In genomic region chr17:87439441-87439840, GRCm38 (mm10) we compare ENCODE assay signal across 15 mouse cellular contexts. TPM values are rescaled to one million over a fixed set of nuclear protein-coding genes. Genes with fewer than 3 reads are reported as not detected.
"Had no signal": no experiment of that assay in that cellular context is flagged by ENCODE, and none has a peak within 500 bp of the region (broad histone marks: within the 10 kb centered on the region; RNA-seq: fewer than 3 reads in every experiment).

No protein-coding gene starts in this region.

- DNase-seq: kidney, adult 8-10 months; kidney, postnatal 36 days; right cerebral cortex, postnatal 25 days; thymus, postnatal 36 days had no signal

- H3K27ac ChIP-seq: limb, embryonic 15.5 days; liver, embryonic 14.5 days; midbrain, embryonic 13.5 days had no signal

- H3K4me3 ChIP-seq: limb, embryonic 15.5 days; midbrain, embryonic 13.5 days had no signal

RNA-seq across cellular contexts. Expression of gene Stpg4, which starts 11.9 kb away (rescaled TPM):
- total RNA-seq: layer of hippocampus, adult 18-20 months; layer of hippocampus, postnatal 10 days; left cerebral cortex, adult 18-20 months; midbrain, postnatal 0 days had no signal
- polyA plus RNA-seq: intestine, postnatal 0 days; limb, embryonic 15.5 days; liver, embryonic 14.5 days; midbrain, embryonic 13.5 days; neural tube, embryonic 14.5 days; small intestine, adult 2 months; stomach, embryonic 16.5 days had no signal
